Mouse (Mus musculus): ENCODE measurements around the gene Rnf145. TPM values are rescaled to one million over a fixed set of nuclear protein-coding genes. Genes with fewer than 3 reads are reported as not detected.
A peak's percentile ranks its signal among the peaks of the same experiment; 100 is the strongest.
"Not testable (repeated sequence)": the region's sequence is repeated elsewhere in the genome, so short reads cannot be mapped to it uniquely, and the experiment has no call there.

Gene Rnf145
- polyA plus RNA-seq, 1 experiment from 2014 or later = 74.4 TPM

- ATAC-seq (replicated peaks; ENCODE audit: low FRiP score) = no peak
- no peak overlapping the region for H3K4me3 ChIP-seq (ENCODE audit: low read depth, low read length)
Observed at GRCm38 (mm10) chr11:44560396-44560795, 41.6 kb downstream of the Rnf145 start.

GRCm38 (mm10) chr11:44561476-44562015, 42.8 kb downstream of the Rnf145 start:
- H3K27me3 ChIP-seq (replicated peaks; ENCODE audit: control insufficient read depth, insufficient read depth, low read length) = no peaks in the 10 kb centered on the region
- H3K9me3 ChIP-seq (ENCODE audit: control insufficient read depth, low read length) = no peaks in the 10 kb centered on the region
- no peak overlapping the region for H3K27ac ChIP-seq (ENCODE audit: low read depth, low read length)
- no peak overlapping the region for H3K4me2 ChIP-seq
- ATAC-seq (replicated peaks; ENCODE audit: low FRiP score) (no peak), DNase-seq (ENCODE audit: low spot score) (no peak)
- H3K4me3 ChIP-seq (ENCODE audit: low read depth, low read length) = no peak overlapping the region
- H3K36me3 ChIP-seq (ENCODE audit: control insufficient read depth, insufficient read depth, low read length) = peaks cover 65% of the 10 kb centered on the region
- 90% methylated on average over 21 of the region's 21 CpGs for WGBS
- H3K4me1 ChIP-seq (replicated peaks; ENCODE audit: control insufficient read depth, insufficient read depth, low read length) = no peaks in the 10 kb centered on the region
- H3K9ac ChIP-seq (ENCODE audit: low read depth, low read length) = no peak overlapping the region

More at GRCm38 (mm10) chr11:44560396-44560795, 41.6 kb downstream of the Rnf145 start:
- Histone ChIP-seq H3K9ac (ENCODE audit: low read depth, low read length) (no peak overlapping the region), H3K36me3 (ENCODE audit: control insufficient read depth, insufficient read depth, low read length) (peaks cover 61% of the 10 kb centered on the region), H3K27ac (ENCODE audit: low read depth, low read length) (no peak overlapping the region), H3K9me3 (ENCODE audit: control insufficient read depth, low read length) (no peaks in the 10 kb centered on the region), H3K4me2 (no peak overlapping the region), H3K4me1 (replicated peaks; ENCODE audit: control insufficient read depth, insufficient read depth, low read length) (no peaks in the 10 kb centered on the region), H3K27me3 (replicated peaks; ENCODE audit: control insufficient read depth, insufficient read depth, low read length) (no peaks in the 10 kb centered on the region)
- DNase-seq (ENCODE audit: low spot score) = no peak
- 91% methylated on average over 8 of the region's 8 CpGs for WGBS

DNA sequence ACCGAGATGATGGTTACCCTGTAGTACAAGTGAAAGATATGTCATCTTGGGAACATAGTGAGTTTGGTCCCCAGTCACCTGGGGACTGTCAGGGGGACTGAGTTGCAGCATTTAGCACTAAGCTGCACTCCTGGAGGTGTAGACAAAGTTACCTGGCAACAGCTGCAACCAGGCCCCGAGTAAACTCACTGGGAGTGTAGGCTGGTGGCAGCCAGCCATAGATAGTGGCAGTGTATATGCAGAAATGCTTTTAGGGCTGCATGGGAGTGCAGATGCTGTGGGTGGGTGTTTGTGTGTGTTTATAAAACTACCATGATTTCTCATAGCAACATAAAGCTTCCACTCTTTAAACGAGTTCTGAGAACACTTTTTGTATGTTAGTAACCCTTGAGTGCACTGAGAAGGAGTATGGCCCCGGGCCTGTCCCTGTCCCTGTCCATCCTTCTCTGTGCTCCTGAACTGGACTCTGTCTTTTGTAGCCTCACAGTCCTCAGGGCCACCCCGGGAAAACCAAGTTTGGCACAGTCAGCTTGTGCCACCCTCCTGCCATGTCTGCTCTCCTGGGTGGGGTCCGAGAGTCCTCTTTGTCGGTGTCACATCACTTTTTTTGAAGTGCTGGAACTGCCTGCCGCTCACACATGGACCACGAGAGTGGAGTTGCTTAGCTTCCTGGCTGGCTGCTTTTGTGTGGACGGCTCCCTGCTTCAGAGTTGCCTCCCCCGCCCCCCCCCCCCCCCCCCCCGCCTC, 43.8 kb downstream of the Rnf145 start:
- Histone ChIP-seq H3K36me3 (ENCODE audit: control insufficient read depth, insufficient read depth, low read length) (peaks cover 67% of the 10 kb centered on the region), H3K4me2 (no peak overlapping the region), H3K4me3 (ENCODE audit: low read depth, low read length) (no peak overlapping the region), H3K9me3 (ENCODE audit: control insufficient read depth, low read length) (no peaks in the 10 kb centered on the region), H3K27ac (ENCODE audit: low read depth, low read length) (no peak overlapping the region), H3K4me1 (replicated peaks; ENCODE audit: control insufficient read depth, insufficient read depth, low read length) (no peaks in the 10 kb centered on the region), H3K27me3 (replicated peaks; ENCODE audit: control insufficient read depth, insufficient read depth, low read length) (no peaks in the 10 kb centered on the region), H3K9ac (ENCODE audit: low read depth, low read length) (no peak overlapping the region)
- ATAC-seq (replicated peaks; ENCODE audit: low FRiP score) (no peak), DNase-seq (ENCODE audit: low spot score) (no peak)
- WGBS = 86% methylated on average over 11 of the region's 12 CpGs

GRCm38 (mm10) chr11:44564245-44564864, 45.6 kb downstream of the Rnf145 start:
- WGBS = 95% methylated on average over 12 of the region's 12 CpGs
- no peak overlapping the region for H3K9ac ChIP-seq (ENCODE audit: low read depth, low read length)
- no peaks in the 10 kb centered on the region; the same call in 1 of the 2 replicates for H3K9me3 ChIP-seq (ENCODE audit: control insufficient read depth, low read length)
- no peak overlapping the region for H3K27ac ChIP-seq (ENCODE audit: low read depth, low read length)
- H3K4me1 ChIP-seq (replicated peaks; ENCODE audit: control insufficient read depth, insufficient read depth, low read length) = no peaks in the 10 kb centered on the region
- no peak overlapping the region for H3K4me2 ChIP-seq
- no peak for DNase-seq (ENCODE audit: low spot score)
- no peaks in the 10 kb centered on the region for H3K27me3 ChIP-seq (replicated peaks; ENCODE audit: control insufficient read depth, insufficient read depth, low read length)
- peaks cover 65% of the 10 kb centered on the region for H3K36me3 ChIP-seq (ENCODE audit: control insufficient read depth, insufficient read depth, low read length)
- H3K4me3 ChIP-seq (ENCODE audit: low read depth, low read length) = no peak overlapping the region
- ATAC-seq (replicated peaks; ENCODE audit: low FRiP score) = no peak

GRCm38 (mm10) chr11:44564940-44565339, 46.2 kb downstream of the Rnf145 start:
- H3K9ac ChIP-seq (ENCODE audit: low read depth, low read length) = no peak overlapping the region
- no peaks in the 10 kb centered on the region; the same call in 1 of the 2 replicates for H3K9me3 ChIP-seq (ENCODE audit: control insufficient read depth, low read length)
- ATAC-seq (replicated peaks; ENCODE audit: low FRiP score) (no peak), DNase-seq (ENCODE audit: low spot score) (no peak)
- H3K4me2 ChIP-seq = no peak overlapping the region
- no peak overlapping the region for H3K27ac ChIP-seq (ENCODE audit: low read depth, low read length)
- peaks cover 63% of the 10 kb centered on the region for H3K36me3 ChIP-seq (ENCODE audit: control insufficient read depth, insufficient read depth, low read length)
- no peaks in the 10 kb centered on the region for H3K4me1 ChIP-seq (replicated peaks; ENCODE audit: control insufficient read depth, insufficient read depth, low read length)
- no peaks in the 10 kb centered on the region for H3K27me3 ChIP-seq (replicated peaks; ENCODE audit: control insufficient read depth, insufficient read depth, low read length)
- no peak overlapping the region for H3K4me3 ChIP-seq (ENCODE audit: low read depth, low read length)

DNA sequence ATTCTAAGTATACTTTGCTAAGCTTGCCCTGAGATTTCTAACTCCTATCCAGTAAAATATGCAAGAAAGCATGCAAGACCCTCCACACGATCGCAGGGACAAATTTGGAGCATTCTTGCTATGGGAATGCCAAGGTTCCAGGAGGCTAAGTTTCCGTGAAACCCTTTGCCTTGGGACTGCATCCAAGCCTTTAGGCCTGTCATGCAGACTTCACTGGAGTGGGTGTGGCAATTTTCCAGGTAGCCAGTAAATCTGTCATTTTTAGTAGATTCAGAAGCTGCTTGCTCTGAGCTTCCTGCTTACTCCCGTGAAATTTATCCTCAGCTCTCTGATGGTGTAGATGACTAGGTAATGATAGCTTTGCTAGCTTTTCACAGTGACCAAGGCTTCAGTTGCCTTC, 51.6 kb downstream of the Rnf145 start:
- not testable (repeated sequence) for H3K27ac ChIP-seq (ENCODE audit: low read depth, low read length); H3K9me3 ChIP-seq (ENCODE audit: control insufficient read depth, low read length); H3K4me3 ChIP-seq (ENCODE audit: low read depth, low read length); H3K4me1 ChIP-seq (replicated peaks; ENCODE audit: control insufficient read depth, insufficient read depth, low read length); ATAC-seq (replicated peaks; ENCODE audit: low FRiP score); H3K9ac ChIP-seq (ENCODE audit: low read depth, low read length); H3K27me3 ChIP-seq (replicated peaks; ENCODE audit: control insufficient read depth, insufficient read depth, low read length); DNase-seq (ENCODE audit: low spot score); H3K4me2 ChIP-seq
- WGBS = 94% methylated on average over 4 of the region's 4 CpGs
- peaks cover 22% of the 10 kb centered on the region for H3K36me3 ChIP-seq (ENCODE audit: control insufficient read depth, insufficient read depth, low read length)

GRCm38 (mm10) chr11:44572781-44573180, 54.0 kb downstream of the Rnf145 start:
- Histone ChIP-seq H3K27ac (ENCODE audit: low read depth, low read length) (no peak overlapping the region), H3K4me2 (no peak overlapping the region), H3K9ac (ENCODE audit: low read depth, low read length) (no peak overlapping the region), H3K27me3 (replicated peaks; ENCODE audit: control insufficient read depth, insufficient read depth, low read length) (no peaks in the 10 kb centered on the region), H3K4me3 (ENCODE audit: low read depth, low read length) (no peak overlapping the region), H3K9me3 (ENCODE audit: control insufficient read depth, low read length) (no peaks in the 10 kb centered on the region; the same call in 1 of the 2 replicates), H3K4me1 (replicated peaks; ENCODE audit: control insufficient read depth, insufficient read depth, low read length) (no peaks in the 10 kb centered on the region), H3K36me3 (ENCODE audit: control insufficient read depth, insufficient read depth, low read length) (peaks cover 5% of the 10 kb centered on the region; the same call in 1 of the 2 replicates)
- WGBS = 86% methylated on average over 5 of the region's 5 CpGs
- no peak for ATAC-seq (replicated peaks; ENCODE audit: low FRiP score)
- peak; percentile 22 for DNase-seq (ENCODE audit: low spot score)

GRCm38 (mm10) chr11:44573396-44573795, 54.6 kb downstream of the Rnf145 start:
- 83% methylated on average over 3 of the region's 3 CpGs for WGBS
- DNase-seq (ENCODE audit: low spot score) (peak; percentile 12), ATAC-seq (replicated peaks; ENCODE audit: low FRiP score) (no peak)
- no peak overlapping the region for H3K27ac ChIP-seq (ENCODE audit: low read depth, low read length)
- no peak overlapping the region for H3K4me2 ChIP-seq
- no peak overlapping the region for H3K9ac ChIP-seq (ENCODE audit: low read depth, low read length)
- H3K4me3 ChIP-seq (ENCODE audit: low read depth, low read length) = no peak overlapping the region
- no peaks in the 10 kb centered on the region; the same call in 1 of the 2 replicates for H3K9me3 ChIP-seq (ENCODE audit: control insufficient read depth, low read length)
- no peaks in the 10 kb centered on the region for H3K4me1 ChIP-seq (replicated peaks; ENCODE audit: control insufficient read depth, insufficient read depth, low read length)
- peaks cover 5% of the 10 kb centered on the region; the same call in 1 of the 2 replicates for H3K36me3 ChIP-seq (ENCODE audit: control insufficient read depth, insufficient read depth, low read length)
- H3K27me3 ChIP-seq (replicated peaks; ENCODE audit: control insufficient read depth, insufficient read depth, low read length) = no peaks in the 10 kb centered on the region

Measured in liver, embryonic 11.5 days (tissue).